Mouse (Mus musculus): ENCODE results near the gene Gabpb2. TPM values are rescaled to one million over a fixed set of nuclear protein-coding genes. Genes with fewer than 3 reads are reported as not detected.

The Gabpb2 gene
- polyA plus RNA-seq, 1 experiment, result 49.0 TPM

- peaks cover 24% of the 10 kb centered on the region for H3K36me3 ChIP-seq (ENCODE audit: control insufficient read depth, insufficient read depth, low read length, poor library complexity, severe bottlenecking)
- TF ChIP-seq EP300 (IDR thresholded peaks at IDR 0.05; ENCODE audit: insufficient read depth, low read depth, low read length) (no peak), POLR2A (IDR thresholded peaks at IDR 0.05; ENCODE audit: insufficient read depth, low read length) (no peak), CTCF (IDR thresholded peaks at IDR 0.05; ENCODE audit: low read depth, low read length) (no peak)
- no peak overlapping the region for H3K4me3 ChIP-seq (ENCODE audit: low read depth, low read length)
- no peaks in the 10 kb centered on the region for H3K9me3 ChIP-seq (replicated peaks; ENCODE audit: control insufficient read depth, insufficient read depth, low read length, poor library complexity, severe bottlenecking)
- H3K27me3 ChIP-seq (ENCODE audit: control insufficient read depth, insufficient read depth, low read length, poor library complexity, severe bottlenecking), result no peaks in the 10 kb centered on the region
- H3K27ac ChIP-seq (ENCODE audit: insufficient read depth, low read length), result no peak overlapping the region
- no peak overlapping the region for H3K9ac ChIP-seq (ENCODE audit: low read depth, poor library complexity, severe bottlenecking)
- H3K4me1 ChIP-seq (ENCODE audit: control insufficient read depth, insufficient read depth, low read length), result no peaks in the 10 kb centered on the region
Observed at GRCm38 (mm10) chr3:95208286-95208685, 9.4 kb downstream of the Gabpb2 start.

GRCm38 (mm10) chr3:95203880-95204279 is 13.8 kb downstream of the Gabpb2 start:
- no peak for TF ChIP-seq EP300 (IDR thresholded peaks at IDR 0.05; ENCODE audit: insufficient read depth, low read depth, low read length)
- no peak for TF ChIP-seq CTCF (IDR thresholded peaks at IDR 0.05; ENCODE audit: low read depth, low read length)
- TF ChIP-seq POLR2A (IDR thresholded peaks at IDR 0.05; ENCODE audit: insufficient read depth, low read length), result no peak
- H3K27me3 ChIP-seq (ENCODE audit: control insufficient read depth, insufficient read depth, low read length, poor library complexity, severe bottlenecking), result no peaks in the 10 kb centered on the region
- no peaks in the 10 kb centered on the region for H3K4me1 ChIP-seq (ENCODE audit: control insufficient read depth, insufficient read depth, low read length)
- H3K9ac ChIP-seq (ENCODE audit: low read depth, poor library complexity, severe bottlenecking), result no peak overlapping the region
- H3K27ac ChIP-seq (ENCODE audit: insufficient read depth, low read length), result no peak overlapping the region
- H3K9me3 ChIP-seq (replicated peaks; ENCODE audit: control insufficient read depth, insufficient read depth, low read length, poor library complexity, severe bottlenecking), result no peaks in the 10 kb centered on the region
- peaks cover 43% of the 10 kb centered on the region for H3K36me3 ChIP-seq (ENCODE audit: control insufficient read depth, insufficient read depth, low read length, poor library complexity, severe bottlenecking)
- no peak overlapping the region for H3K4me3 ChIP-seq (ENCODE audit: low read depth, low read length)

- no peak overlapping the region for H3K9ac ChIP-seq (ENCODE audit: low read depth, poor library complexity, severe bottlenecking)
- no peaks in the 10 kb centered on the region for H3K9me3 ChIP-seq (replicated peaks; ENCODE audit: control insufficient read depth, insufficient read depth, low read length, poor library complexity, severe bottlenecking)
- H3K27me3 ChIP-seq (ENCODE audit: control insufficient read depth, insufficient read depth, low read length, poor library complexity, severe bottlenecking), result no peaks in the 10 kb centered on the region
- peaks cover 46% of the 10 kb centered on the region for H3K36me3 ChIP-seq (ENCODE audit: control insufficient read depth, insufficient read depth, low read length, poor library complexity, severe bottlenecking)
- no peak overlapping the region for H3K4me3 ChIP-seq (ENCODE audit: low read depth, low read length)
- no peak overlapping the region for H3K27ac ChIP-seq (ENCODE audit: insufficient read depth, low read length)
- H3K4me1 ChIP-seq (ENCODE audit: control insufficient read depth, insufficient read depth, low read length), result no peaks in the 10 kb centered on the region
- TF ChIP-seq CTCF (IDR thresholded peaks at IDR 0.05; ENCODE audit: low read depth, low read length), result no peak
- no peak for TF ChIP-seq EP300 (IDR thresholded peaks at IDR 0.05; ENCODE audit: insufficient read depth, low read depth, low read length)
- no peak for TF ChIP-seq POLR2A (IDR thresholded peaks at IDR 0.05; ENCODE audit: insufficient read depth, low read length)
Observed at GRCm38 (mm10) chr3:95200562-95200961, 17.2 kb downstream of the Gabpb2 start.

GRCm38 (mm10) chr3:95200132-95200531 is 17.6 kb downstream of the Gabpb2 start:
- peaks cover 43% of the 10 kb centered on the region for H3K36me3 ChIP-seq (ENCODE audit: control insufficient read depth, insufficient read depth, low read length, poor library complexity, severe bottlenecking)
- H3K4me3 ChIP-seq (ENCODE audit: low read depth, low read length), result no peak overlapping the region
- no peaks in the 10 kb centered on the region for H3K27me3 ChIP-seq (ENCODE audit: control insufficient read depth, insufficient read depth, low read length, poor library complexity, severe bottlenecking)
- H3K27ac ChIP-seq (ENCODE audit: insufficient read depth, low read length), result no peak overlapping the region
- H3K9me3 ChIP-seq (replicated peaks; ENCODE audit: control insufficient read depth, insufficient read depth, low read length, poor library complexity, severe bottlenecking), result no peaks in the 10 kb centered on the region
- TF ChIP-seq POLR2A (IDR thresholded peaks at IDR 0.05; ENCODE audit: insufficient read depth, low read length), result no peak
- H3K4me1 ChIP-seq (ENCODE audit: control insufficient read depth, insufficient read depth, low read length), result no peaks in the 10 kb centered on the region
- no peak overlapping the region for H3K9ac ChIP-seq (ENCODE audit: low read depth, poor library complexity, severe bottlenecking)

- no peaks in the 10 kb centered on the region for H3K9me3 ChIP-seq (replicated peaks; ENCODE audit: control insufficient read depth, insufficient read depth, low read length, poor library complexity, severe bottlenecking)
- no peak overlapping the region for H3K9ac ChIP-seq (ENCODE audit: low read depth, poor library complexity, severe bottlenecking)
- no peak overlapping the region for H3K27ac ChIP-seq (ENCODE audit: insufficient read depth, low read length)
- H3K27me3 ChIP-seq (ENCODE audit: control insufficient read depth, insufficient read depth, low read length, poor library complexity, severe bottlenecking), result no peaks in the 10 kb centered on the region
- H3K4me1 ChIP-seq (ENCODE audit: control insufficient read depth, insufficient read depth, low read length), result no peaks in the 10 kb centered on the region
- no peak for TF ChIP-seq EP300 (IDR thresholded peaks at IDR 0.05; ENCODE audit: insufficient read depth, low read depth, low read length)
- TF ChIP-seq POLR2A (IDR thresholded peaks at IDR 0.05; ENCODE audit: insufficient read depth, low read length), result no peak
- TF ChIP-seq CTCF (IDR thresholded peaks at IDR 0.05; ENCODE audit: low read depth, low read length), result no peak
- H3K4me3 ChIP-seq (ENCODE audit: low read depth, low read length), result no peak overlapping the region
- peaks cover 35% of the 10 kb centered on the region for H3K36me3 ChIP-seq (ENCODE audit: control insufficient read depth, insufficient read depth, low read length, poor library complexity, severe bottlenecking)
Observed at GRCm38 (mm10) chr3:95199101-95199500, 18.6 kb downstream of the Gabpb2 start.

GRCm38 (mm10) chr3:95195772-95196171 is 21.9 kb downstream of the Gabpb2 start:
- H3K27ac ChIP-seq (ENCODE audit: insufficient read depth, low read length), result no peak overlapping the region
- no peaks in the 10 kb centered on the region for H3K9me3 ChIP-seq (replicated peaks; ENCODE audit: control insufficient read depth, insufficient read depth, low read length, poor library complexity, severe bottlenecking)
- no peak overlapping the region for H3K9ac ChIP-seq (ENCODE audit: low read depth, poor library complexity, severe bottlenecking)
- no peak overlapping the region for H3K4me3 ChIP-seq (ENCODE audit: low read depth, low read length)
- no peaks in the 10 kb centered on the region for H3K27me3 ChIP-seq (ENCODE audit: control insufficient read depth, insufficient read depth, low read length, poor library complexity, severe bottlenecking)
- H3K4me1 ChIP-seq (ENCODE audit: control insufficient read depth, insufficient read depth, low read length), result no peaks in the 10 kb centered on the region
- TF ChIP-seq CTCF (IDR thresholded peaks at IDR 0.05; ENCODE audit: low read depth, low read length), result no peak
- no peak for TF ChIP-seq EP300 (IDR thresholded peaks at IDR 0.05; ENCODE audit: insufficient read depth, low read depth, low read length)
- no peak for TF ChIP-seq POLR2A (IDR thresholded peaks at IDR 0.05; ENCODE audit: insufficient read depth, low read length)
- peaks cover 18% of the 10 kb centered on the region for H3K36me3 ChIP-seq (ENCODE audit: control insufficient read depth, insufficient read depth, low read length, poor library complexity, severe bottlenecking)

Data from ES-Bruce4 (cell line).